Mouse (Mus musculus) bone marrow, adult 2 months (tissue): Measurements from ENCODE around the gene Gpr152.

Source experiments
- CTCF ChIP-seq: fragments of 200-500 bp; IDR thresholded peaks from 2 replicates; pipeline ENCODE4 v1.5.1; 2011; ENCODE audit warnings: low read length, control low read depth; ENCODE audit not compliant: control insufficient read depth, insufficient read depth
- POLR2A ChIP-seq: fragments of 200-500 bp; IDR thresholded peaks from 2 replicates; pipeline ENCODE4 v1.6.1; 2011; ENCODE audit warnings: low read depth, mild to moderate bottlenecking, control low read depth, low read length, borderline replicate concordance; ENCODE audit not compliant: control insufficient read depth

DNA sequence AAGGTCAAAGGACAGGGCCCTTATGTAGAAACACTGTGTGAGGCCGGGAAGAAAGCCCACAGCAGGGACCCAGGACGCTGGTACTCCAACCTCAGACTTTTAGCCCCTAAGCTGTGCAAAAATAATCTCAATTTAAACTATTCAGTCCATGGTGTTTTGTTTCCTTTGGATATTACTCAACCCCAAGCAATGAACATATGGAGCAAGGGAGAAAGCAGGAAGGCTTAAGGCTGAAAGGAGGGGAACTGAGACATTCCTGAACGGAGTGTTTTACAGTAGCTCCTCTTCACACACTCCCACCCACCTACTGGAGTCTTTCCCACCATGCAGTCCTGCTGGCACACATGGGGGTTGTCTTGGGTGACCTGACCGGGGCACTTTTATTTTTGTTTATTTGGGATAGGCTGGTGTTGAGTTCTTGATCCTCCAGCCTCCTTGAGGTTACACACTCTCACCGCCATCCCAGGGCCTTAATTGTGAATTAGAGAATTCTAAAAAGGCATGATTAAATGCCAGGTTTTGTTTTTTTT is 44.7 kb upstream of the Gpr152 start:
- no peak for TF ChIP-seq CTCF
- TF ChIP-seq POLR2A = no peak
